Mouse (Mus musculus) neutrophil, adult 5-6 weeks (primary cell): Measurements from ENCODE around the gene Nit1. TPM values are rescaled to one million over a fixed set of nuclear protein-coding genes. Genes with fewer than 3 reads are reported as not detected.
"Not testable (repeated sequence)": the region's sequence is repeated elsewhere in the genome, so short reads cannot be mapped to it uniquely, and the experiment has no call there.

ENCODE experiments used
- ATAC-seq: fragments of 151-379, 151-347 bp; 2 replicates; pipeline ENCODE4 v1.8.0; 2017; ENCODE audit warnings: mild to moderate bottlenecking, moderate TSS enrichment; ENCODE audit not compliant: insufficient number of reproducible peaks, poor library complexity, low FRiP score, severe bottlenecking; ENCODE audit errors: extremely low read depth
- total RNA-seq: library from RNA; stranded (forward); fragments of 200-1000 nt; gene quantifications from 2 replicates; pipeline ENCODE4 v1.2.3, GENCODE M21; 2017

Gene Nit1
- total RNA-seq, 1 experiment from 2014 or later: 27.2 TPM

DNA sequence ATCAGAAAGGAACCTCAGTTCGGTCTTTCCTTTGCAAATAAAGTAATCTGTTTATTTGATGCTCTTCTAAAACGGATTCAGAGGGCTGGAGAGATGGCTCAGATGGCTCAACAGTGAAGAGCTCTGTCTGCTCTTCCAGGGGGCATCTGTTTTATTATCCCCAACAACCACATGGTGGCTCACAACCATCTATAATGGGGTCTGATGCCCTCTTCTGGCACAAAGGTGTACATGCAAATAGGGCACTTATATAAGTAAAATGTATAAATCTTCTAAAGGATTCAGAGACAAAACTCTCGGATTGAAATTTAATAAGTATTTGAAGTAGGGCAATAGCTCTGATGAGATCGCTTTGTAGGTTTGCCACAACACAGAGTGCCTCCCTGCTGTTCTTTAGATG lies 13.0 kb upstream of the Nit1 start:
- ATAC-seq: peak; percentile 15; the same call in 1 of the 2 replicates

DNA sequence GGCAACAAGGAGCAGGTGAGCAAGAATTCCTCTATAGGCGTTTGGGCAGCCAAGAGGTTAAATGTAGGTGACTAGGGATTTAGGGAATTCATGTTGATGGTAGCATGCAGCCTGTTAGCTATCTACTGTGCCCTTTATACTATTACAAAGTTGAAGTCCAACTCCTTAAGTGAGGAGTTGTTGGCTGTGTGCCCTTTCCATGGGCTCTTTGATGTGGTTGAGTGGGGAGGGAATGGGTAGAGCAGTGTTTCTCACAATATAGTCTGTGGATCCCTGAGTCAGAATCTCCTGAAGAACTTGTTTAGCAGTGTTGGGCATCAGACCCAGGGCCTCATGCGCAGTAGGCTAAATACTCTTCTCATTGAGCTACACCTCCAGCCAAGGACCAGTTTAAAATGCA lies 11.4 kb upstream of the Nit1 start:
- no peak for ATAC-seq

DNA sequence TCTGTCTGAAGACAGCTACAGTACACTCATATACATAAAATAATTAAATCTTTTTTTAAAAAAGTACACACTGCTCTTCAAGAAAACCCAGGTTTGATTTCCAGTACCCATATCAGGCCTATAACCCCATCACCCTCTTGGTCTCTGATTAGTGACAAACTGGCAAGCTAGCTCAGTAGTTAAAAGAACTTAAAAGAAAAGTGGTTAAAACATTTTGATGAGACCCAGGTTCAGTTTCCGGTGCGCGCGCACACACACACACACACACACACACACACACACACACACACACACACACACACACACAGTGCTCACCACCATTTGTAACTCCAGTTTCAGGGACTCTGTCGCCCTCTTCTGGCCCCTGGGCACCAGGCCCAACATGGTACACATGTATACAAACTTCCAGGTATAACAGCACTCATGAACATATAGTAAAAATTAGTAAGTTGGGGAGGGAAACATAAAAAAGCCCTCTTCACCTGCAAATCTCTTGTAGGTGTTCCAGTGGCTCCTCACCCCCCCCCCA lies 10.4 kb upstream of the Nit1 start:
- ATAC-seq: no peak

DNA sequence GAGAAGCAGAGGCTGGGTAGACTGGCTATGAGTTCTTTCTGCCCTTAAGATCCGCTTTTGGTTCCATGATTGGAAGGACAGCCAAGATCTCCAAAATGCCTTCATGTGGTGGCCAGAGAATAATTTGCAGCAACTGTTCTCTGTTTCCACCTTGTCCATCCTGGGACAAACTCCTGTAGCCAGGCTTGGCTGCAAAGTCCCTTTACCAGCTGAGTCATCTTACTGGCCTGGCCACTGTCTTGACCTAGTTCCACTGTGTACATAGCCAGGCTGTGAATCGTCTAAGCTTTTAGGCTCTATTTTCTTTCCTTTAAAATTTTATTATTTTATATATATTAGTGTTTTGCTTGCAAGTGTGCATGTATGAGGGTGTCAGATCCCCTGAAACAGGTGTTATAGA lies 3.8 kb upstream of the Nit1 start:
- ATAC-seq: no peak

DNA sequence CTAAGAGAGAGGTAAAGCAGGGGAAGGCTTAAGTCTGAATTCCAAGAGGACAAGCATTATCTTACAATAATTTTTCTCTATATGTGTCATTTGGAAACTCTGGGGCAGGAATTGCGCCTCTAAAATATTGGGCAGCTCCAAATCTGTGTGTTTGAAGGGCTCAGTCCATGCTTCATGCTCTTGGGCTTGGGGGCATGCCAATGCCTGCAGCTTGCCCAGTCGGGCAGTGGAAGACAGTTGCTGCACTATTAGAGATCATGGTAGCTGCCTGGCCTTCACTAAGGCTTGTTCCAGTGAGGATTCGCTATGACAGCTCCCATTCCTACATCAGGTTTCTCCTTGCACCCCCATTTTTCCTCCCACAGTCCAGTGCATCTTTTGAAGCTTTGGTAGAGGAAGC lies 3.2 kb upstream of the Nit1 start:
- ATAC-seq: no peak

DNA sequence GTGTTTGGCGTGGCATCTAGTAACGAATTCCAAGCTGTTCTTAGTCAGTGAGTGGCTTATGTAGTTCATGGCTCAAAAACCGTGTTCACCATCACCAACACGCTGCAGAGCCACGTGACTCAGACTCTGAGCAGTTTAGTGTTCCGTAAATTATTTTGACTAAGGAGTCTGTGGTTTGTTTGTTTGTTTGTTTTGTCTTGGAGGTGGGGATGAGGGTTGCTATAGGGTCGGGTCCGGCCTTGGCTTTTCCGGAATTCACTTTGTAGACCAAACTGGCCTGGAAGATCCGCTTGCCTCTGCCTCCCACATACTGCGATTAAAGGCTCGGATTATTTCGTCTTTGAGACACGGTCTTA lies 627 bp upstream of the Nit1 start:
- no peak; the same call in 1 of the 2 replicates for ATAC-seq

DNA sequence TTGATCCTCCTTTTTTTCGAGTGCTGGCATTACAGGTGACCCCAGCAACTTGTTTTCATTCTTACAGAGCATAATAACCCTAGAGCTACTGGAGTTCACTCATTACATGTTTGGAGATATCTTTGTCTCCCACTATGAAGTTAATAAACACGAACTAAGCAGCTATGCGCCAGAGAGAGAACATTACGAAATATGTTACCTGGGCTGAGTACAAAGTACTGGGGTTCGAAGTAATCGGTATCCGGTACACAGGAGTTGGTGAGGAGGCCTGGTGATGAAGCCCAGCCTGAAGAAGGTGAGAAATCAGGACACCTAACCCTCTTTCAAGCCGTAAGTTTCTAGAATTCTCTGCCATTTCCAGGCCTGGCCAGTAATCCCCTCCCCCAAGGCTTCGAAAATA lies 731 bp downstream of the Nit1 start:
- ATAC-seq: no peak

DNA sequence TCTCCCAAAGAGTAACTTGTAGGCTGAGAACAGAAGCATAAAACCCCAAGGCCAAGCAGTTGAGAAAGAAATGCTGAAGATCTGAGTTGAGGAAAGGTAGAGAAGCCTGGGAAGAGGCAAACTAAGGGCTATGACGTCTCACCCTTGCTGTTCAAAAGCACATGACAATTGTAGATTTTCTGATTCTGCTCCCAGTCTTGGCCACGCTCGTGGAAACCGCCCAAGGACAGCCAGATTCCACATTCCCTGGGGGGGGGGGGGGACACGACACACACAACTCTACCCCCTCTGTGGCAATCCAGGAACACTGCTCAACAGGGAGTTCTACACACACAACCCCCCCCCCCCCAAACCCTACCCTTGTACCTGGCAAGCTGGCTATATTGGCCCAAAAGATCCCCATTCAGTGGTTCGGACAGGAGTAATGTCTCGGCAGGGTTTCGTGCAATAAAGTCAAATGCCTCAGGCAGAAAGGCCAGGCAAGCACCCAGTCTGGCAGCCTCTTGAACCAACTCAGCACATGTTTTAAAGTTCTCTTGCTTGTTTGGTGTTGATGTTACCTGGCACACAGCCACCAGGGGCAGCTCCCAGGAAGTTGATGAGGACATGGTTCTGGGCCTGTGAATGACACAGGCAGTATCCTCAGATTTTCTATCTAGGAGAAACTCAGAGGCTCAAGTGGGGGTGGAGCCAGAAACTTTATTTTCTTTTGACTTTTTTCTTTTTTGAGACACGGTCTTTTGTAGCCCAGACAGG lies 1.3 kb downstream of the Nit1 start:
- ATAC-seq: no peak

DNA sequence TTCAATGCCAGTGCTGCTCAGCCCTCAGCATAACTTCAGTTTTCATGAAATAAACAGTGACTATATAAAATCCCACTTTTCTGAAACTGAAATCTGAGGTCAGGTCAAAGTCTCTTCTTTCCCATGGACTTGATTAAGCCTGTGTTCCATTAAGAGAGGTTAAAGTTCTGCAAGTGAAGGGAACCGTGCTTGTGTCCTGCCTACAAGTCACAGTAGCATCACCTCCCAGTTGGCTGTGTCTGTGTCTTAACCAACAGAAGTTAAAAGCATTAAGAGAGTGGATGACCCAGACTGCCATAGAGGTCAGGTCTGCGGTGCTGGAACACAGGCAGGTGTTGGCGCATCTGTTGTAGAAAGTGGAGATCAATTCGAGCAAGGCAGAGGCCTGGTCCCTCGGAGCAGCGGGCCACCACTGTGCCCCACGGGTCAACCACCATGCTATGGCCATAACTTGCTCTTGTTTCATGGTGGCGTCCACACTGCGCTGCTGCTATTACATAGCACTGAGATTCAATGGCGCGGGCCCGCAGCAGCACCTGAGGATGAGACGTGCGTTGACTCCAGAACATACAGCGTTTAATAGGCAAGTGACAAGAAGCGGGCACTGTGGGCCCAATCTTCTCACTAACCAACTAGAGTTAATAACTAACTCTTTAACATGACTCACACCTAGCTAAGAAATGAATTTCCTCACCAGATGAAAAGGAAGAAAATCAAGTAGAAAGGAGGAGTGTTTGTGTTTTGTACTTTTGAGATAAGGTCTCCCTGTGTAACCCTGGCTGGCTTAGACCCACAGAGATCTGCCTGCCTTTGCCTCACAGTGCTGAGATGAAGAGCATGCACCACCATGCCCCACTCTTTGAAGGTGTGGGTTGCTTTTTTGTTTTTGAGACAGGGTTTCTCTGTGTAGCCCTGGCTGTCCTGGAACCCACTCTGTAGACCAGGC lies 2.9 kb downstream of the Nit1 start:
- no peak for ATAC-seq

DNA sequence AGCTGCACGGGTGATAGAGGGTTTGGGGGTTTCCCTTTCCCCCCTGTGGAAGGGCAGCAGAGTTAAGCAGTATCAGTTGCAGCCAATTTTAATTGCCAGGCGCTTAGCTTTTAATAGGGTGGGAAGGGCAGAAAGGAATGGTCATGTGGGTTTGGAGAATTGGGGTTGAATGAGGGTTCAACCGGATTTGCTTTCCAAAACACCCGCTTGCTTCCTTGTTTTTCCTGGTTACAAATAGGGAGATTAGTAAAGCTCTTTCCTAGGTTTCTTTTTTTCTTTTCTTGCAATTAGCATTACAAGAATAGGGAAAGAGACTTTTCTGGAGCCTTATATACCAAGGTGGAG lies 15.3 kb downstream of the Nit1 start:
- no peak for ATAC-seq

DNA sequence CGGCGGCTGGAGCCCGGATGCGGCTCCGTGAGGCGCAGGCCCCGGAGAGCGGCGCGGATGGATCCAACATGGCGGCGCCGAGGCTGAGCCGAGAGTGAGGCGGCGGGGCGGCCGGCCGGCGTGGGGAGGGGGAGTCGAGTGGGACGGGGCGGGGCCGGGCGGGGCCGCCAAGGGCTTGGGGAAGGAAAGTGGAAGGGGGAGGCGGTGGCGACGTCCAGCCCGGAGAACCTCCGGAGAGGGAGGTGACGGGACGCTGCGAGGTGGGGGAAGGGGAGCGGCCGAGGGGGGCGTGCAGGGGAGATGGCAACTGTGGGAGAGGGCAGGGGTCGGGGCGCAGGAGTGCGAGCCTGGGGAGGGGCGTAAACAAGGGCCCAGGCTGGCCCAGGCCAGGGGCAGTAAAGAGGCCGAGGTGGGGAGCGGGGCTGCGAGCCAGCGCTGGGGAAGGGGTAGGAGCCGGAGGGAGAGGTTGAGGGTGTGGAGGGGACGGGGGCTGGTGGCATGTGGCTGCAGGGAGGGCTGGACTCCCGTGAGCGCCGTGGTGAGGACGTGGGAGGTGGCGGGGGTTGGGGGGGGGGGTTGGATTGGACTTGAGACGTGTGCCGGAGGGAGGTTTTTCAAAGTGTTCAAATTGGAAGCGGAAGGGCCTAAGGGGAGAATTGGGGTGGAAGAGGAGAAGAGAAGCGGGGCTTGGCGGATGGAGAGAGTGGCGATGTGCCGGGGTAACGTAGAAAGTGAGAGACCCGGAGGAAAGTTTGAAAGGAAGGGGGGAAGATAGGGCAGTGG lies 15.8 kb downstream of the Nit1 start:
- no peak; the same call in 1 of the 2 replicates for ATAC-seq

DNA sequence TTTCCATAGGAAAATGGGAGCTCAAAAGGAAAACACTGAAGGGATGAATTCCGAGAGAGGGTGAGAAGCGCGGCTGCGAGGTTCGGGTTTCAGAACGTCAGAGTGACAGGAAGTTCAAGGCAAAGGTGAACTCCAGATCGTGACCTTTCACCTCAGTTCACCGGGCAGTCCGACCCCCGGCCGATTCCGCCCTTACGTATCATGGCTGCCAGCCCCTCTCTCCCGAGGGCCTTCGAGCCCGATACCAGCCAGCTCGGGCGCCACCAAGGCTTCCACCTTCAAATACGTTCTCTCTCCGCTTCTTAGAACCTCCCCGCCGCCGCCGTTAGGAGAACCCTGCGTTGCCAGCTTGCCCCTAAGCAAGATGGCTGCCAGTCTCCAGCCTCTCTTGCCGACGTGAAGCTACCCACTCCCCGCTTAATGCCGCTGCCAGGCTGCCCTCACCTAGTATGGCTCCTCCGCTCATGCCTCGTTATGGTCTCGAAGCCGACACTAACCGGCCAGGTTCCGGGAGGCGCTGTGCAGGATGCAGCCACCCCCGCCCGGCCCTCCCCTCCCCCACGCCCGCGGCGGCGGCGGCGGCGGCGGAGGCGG lies 16.5 kb downstream of the Nit1 start, which contains the start of gene Dedd:
TSS of gene Dedd (plus strand) at position 307 of the 594 bp plus-strand sequence.
- ATAC-seq: peak; percentile 94

DNA sequence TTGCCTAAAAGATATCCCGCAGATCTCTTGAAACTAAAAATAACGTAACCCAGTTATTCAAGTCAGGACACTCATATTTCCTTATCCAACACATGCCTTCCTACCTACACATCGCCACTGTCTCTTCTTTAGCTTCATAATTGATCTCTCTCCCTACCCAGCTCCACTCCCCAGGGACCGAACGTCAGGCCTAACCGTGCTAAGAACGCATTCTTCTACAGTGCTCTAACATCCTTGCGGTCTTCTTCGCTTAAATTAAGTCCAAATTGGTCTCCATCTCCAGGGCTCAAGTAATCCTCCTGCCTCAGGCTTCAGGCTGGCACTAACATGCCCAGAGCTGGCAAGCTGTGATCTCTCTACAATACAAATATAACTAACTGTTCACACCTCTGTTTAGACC lies 17.2 kb downstream of the Nit1 start:
- no peak for ATAC-seq

DNA sequence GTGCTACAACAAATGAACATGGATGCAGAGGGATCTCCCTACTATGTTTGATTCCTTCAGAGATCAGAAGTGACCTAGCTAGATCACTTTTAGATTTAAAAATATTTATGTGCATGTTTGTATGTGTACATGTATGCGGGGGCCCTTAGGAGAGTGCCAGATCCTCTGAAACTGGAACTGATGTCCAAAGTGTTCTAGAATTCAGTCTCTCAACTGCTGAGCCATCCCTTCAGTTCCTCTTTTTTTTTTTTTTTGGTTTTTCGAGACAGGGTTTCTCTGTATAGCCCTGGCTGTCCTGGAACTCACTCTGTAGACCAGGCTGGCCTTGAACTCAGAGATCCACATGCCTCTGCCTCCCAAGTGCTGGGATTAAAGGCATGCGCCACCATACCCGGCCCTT lies 18.9 kb downstream of the Nit1 start:
- not testable (repeated sequence) for ATAC-seq

DNA sequence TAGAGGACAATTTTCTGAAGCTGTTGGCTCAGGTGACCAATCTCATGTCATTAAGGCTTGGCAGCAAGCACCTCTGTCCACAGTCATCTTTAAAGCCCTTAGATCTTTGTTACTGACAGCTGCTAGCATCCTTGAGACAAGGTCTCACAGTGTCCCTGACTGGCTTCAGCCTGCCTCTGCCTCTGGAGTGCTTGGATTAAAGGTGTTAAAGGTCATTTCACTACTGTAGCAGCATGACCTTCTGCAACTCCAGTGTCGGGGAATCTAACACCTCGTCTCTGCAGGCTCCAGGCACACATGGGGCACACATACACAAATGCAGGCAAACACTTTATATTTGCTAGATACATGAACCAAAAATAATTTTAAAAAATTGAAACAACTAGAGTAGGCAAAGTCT lies 19.9 kb downstream of the Nit1 start:
- ATAC-seq: no peak

DNA sequence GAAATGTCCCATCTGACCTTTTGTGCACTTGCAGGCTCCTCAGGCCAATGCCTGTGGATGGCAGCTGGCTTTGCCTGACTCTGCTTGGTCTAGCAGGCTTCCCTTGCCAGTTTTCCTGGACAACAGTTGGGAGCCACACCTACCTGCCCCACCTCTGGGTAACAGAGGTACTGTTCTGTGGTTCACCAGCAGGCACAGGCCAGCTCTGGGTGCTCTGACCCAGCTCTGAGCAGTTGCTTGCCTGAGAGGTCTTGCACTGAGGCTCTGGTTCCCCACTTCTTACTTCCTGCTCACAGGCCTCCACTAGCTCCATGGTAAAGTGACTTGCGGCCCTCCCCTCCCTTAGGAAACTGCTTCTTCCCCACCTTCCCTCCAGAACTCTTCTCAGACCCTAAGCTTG lies 23.4 kb downstream of the Nit1 start:
- no peak for ATAC-seq

DNA sequence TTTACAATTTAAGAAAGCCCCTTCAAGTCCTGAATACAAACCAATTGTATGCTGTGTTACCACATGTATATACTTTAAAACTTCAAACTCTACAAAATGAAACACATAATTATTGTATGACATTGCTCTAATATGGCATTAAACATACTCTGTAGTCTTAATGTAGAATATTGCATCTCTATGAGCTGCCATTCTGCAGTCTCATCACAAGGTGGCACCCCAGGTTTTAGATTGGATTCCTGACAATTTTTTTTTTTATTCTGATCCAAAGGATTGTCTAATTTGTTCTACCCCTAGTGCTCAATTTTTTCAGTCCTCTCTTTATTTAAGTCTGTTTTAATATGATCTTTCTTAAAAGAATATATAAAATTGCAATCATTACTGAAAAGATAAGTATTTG lies 24.0 kb downstream of the Nit1 start:
- ATAC-seq: peak; percentile 55; the same call in 1 of the 2 replicates

DNA sequence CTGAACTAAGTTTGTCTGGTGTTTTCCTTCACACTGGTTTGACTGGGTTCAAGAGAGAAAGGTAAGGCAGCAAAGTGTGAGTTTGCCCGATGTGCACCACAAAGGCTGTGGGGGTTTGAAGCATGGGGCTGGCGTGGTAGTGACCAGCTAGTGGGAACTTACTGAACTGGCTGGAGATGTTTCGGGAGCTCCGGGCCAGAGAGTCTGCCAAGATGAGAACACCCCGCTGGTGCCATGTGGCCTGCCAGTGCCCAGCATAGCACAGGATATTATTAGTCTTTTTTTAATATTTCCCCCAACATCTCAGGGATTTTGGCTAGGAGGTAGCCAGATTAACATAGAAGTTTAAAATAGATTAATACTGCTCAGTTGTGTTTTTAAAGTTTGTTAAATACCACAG lies 25.3 kb downstream of the Nit1 start:
- no peak for ATAC-seq

DNA sequence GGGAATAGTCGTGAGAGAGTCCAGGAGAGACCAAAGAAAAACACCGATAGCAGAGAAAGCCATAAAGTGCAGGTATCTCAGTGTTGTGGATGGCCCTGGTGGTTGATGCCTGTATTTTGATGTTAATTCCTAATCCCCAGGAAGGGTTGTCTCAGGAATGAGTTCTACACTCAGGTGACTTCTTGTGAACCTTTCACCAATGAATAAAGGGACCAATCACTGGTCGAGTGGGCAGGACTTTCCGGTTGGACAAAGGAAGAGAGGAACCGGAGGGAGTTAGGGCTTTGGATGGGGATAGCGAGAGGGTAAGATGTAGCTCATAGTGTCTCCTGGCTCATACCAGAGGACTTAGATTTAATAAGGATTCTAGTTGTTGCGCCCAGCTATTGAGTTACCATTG lies 25.7 kb downstream of the Nit1 start:
- ATAC-seq: no peak
